Mouse (Mus musculus) liver, adult 2 months (tissue): ENCODE data around the gene Cpa1. TPM values are rescaled to one million over a fixed set of nuclear protein-coding genes. Genes with fewer than 3 reads are reported as not detected.
A peak's percentile ranks its signal among the peaks of the same experiment; 100 is the strongest.

Experiments
- DNase-seq: peaks from one replicate; pipeline ENCODE4 v3.0.0-alpha.2; 2011; ENCODE audit warnings: low read depth, low spot score; ENCODE audit errors: extremely low read depth
- H3K27ac ChIP-seq: fragments of 200-500 bp; replicated peaks from 2 replicates; pipeline ENCODE4 v1.5.1; 2012; ENCODE audit warnings: low read depth, mild to moderate bottlenecking, control low read depth, inconsistent platforms, low read length; ENCODE audit not compliant: insufficient read depth
- H3K27me3 ChIP-seq: fragments of 200-500 bp; 2 replicates; pipeline ENCODE4 v1.6.1; 2012; ENCODE audit warnings: mild to moderate bottlenecking, moderate library complexity, low read length, inconsistent platforms; ENCODE audit not compliant: control insufficient read depth, insufficient read depth
- H3K36me3 ChIP-seq: fragments of 200-500 bp; 2 replicates; pipeline ENCODE4 v1.6.1; 2012; ENCODE audit warnings: low read length, inconsistent platforms; ENCODE audit not compliant: control insufficient read depth, insufficient read depth
- H3K4me1 ChIP-seq: fragments of 200-500 bp; 2 replicates; pipeline ENCODE4 v1.6.1; 2011; ENCODE audit warnings: low read length; ENCODE audit not compliant: control insufficient read depth, insufficient read depth
- H3K4me3 ChIP-seq: fragments of 200-500 bp; 2 replicates; pipeline ENCODE4 v1.5.1; 2011; ENCODE audit warnings: low read depth, mild to moderate bottlenecking, control low read depth, low read length, moderate library complexity; ENCODE audit not compliant: insufficient read depth
- H3K79me2 ChIP-seq: fragments of 200-500 bp; 2 replicates; pipeline ENCODE4 v1.6.1; 2012; ENCODE audit warnings: inconsistent platforms, mild to moderate bottlenecking, low read length, moderate library complexity; ENCODE audit not compliant: control insufficient read depth, insufficient read depth
- H3K9ac ChIP-seq: fragments of 200-500 bp; 2 replicates; pipeline ENCODE4 v1.6.1; 2012; ENCODE audit warnings: low read depth, mild to moderate bottlenecking, control low read depth, inconsistent platforms, low read length
- CTCF ChIP-seq: fragments of 200-500 bp; IDR thresholded peaks from 2 replicates; pipeline ENCODE4 v1.5.1; 2011; ENCODE audit warnings: low read depth, low read length, control low read depth
- POLR2A ChIP-seq: fragments of 200-500 bp; IDR thresholded peaks from 2 replicates; pipeline ENCODE4 v1.6.1; 2011; ENCODE audit warnings: low read length, control low read depth; ENCODE audit not compliant: insufficient read depth; ENCODE audit errors: extremely low read depth
- WGBS: fragments of 180-500 bp; shearing (Covaris S2); methylation state at CpG from one replicate; pipeline ENCODE4 v1.1.7; 2018; 5-methylcytosine and 5-hydroxymethylcytosine counted together
- polyA plus RNA-seq: library from polyadenylated mRNA; depleted of rRNA; stranded (reverse); fragments of >200 nt; gene quantifications from 2 replicates; pipeline ENCODE4 v1.2.3, GENCODE M21; 2012; rRNA removed
- total RNA-seq: library from RNA; depleted of rRNA; stranded (reverse); fragments of >200 nt; gene quantifications from 2 replicates; pipeline ENCODE4 v1.2.3, GENCODE M21; 2014; rRNA removed

Gene Cpa1
- total RNA-seq (23.2 and 76.8 TPM in 2 replicates), polyA plus RNA-seq (0.26 and 0.58 TPM in 2 replicates)

DNA sequence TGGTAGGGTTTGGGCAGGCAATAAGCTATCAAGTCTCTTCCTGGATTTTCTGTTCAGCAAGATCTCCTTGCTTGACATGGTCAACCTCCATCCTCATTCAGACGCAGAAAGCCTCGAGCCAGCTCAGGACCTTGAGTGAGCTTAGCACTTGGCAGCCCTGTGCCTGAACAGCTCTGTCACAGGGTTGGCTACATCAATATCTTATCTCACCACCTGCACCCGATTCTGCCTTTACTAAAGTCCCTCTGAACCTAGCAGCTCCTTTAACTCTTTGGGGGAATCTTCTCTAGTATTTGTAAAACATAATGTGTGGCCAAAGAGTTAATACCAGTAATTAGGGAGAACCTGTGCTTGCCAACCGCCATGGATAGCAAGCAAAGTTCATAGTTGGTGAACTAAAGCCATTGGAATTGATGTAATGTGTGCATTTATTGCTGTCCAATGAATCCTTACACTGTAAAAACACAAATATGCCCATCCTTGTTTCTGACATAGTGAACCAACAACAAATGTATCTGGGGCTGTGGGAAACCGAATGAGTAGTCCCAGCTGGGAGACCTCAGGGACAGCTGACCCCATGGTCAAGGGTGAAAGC is at the start of gene Cpa1:
Gene Cpa1, plus strand, starts transcription at position 545 of the 595 bp plus-strand sequence.
- no peak for TF ChIP-seq POLR2A
- no peak for TF ChIP-seq CTCF
- Histone ChIP-seq H3K36me3 (no peaks in the 10 kb centered on the region), H3K4me3 (no peak within 1 kb of the TSS), H3K27ac (no peak within 1 kb of the TSS), H3K4me1 (no peaks in the 10 kb centered on the region), H3K9ac (no peak within 1 kb of the TSS), H3K79me2 (no peaks in the 10 kb centered on the region), H3K27me3 (no peaks in the 10 kb centered on the region)
- 56% methylated on average over 5 of the region's 5 CpGs for WGBS
- no peak for DNase-seq

DNA sequence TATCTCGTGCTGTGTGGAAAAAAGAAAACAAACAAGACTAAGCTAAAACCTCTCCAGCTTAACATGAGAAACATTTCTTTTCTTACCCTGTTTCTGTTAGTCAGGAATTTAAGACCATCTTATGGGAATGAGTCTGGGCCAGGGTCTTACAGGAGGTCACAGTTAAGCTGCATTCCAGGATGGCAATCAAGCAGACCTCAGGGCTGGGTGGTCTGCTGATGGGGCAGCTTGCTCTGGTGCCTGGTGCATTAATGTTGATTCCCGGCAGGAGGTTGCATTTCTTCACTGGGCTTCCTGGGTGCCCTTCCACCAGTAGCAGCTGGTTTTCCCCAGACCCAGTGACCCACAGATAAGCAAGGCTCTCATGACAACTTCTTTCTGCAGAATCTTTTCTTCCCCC is 49.2 kb upstream of the Cpa1 start:
- H3K79me2 ChIP-seq = no peaks in the 10 kb centered on the region
- no peak overlapping the region for H3K4me3 ChIP-seq
- H3K36me3 ChIP-seq = no peaks in the 10 kb centered on the region
- H3K4me1 ChIP-seq = no peaks in the 10 kb centered on the region
- H3K27ac ChIP-seq = 0 out of 2 replicates have a peak overlapping the region, but pooled peaks have one; percentile 28
- TF ChIP-seq CTCF = no peak
- H3K9ac ChIP-seq = no peak overlapping the region
- WGBS = 47% methylated on average over 2 of the region's 2 CpGs
- H3K27me3 ChIP-seq = no peaks in the 10 kb centered on the region
- no peak for DNase-seq

DNA sequence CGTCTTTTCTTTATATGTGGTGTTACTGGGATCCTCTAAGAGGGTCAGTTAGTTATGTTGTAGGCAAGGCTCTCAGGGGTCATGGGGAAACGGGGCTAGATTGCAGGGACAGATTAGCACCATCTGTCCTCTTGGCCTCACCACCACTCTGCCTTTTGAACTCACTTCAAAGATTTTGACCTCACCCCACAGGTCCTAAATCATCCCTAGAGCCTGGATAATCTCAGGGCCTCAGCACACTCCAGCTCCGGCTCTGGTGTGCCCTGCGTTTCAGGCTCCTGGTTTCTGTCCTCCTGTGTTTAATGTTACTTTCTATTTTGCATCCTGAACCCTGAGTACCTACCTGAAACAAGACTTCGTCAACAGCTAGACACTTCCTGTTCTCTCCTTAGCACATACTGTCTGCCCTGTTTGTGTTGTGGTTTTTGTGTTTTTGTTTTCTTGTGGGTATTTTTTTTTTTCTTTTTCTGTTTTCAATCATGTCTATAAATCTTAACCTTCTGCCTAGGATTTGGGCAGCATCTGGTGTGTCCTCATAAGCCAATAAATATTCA is 47.1 kb upstream of the Cpa1 start:
- Histone ChIP-seq H3K27ac (no peak overlapping the region), H3K79me2 (no peaks in the 10 kb centered on the region), H3K9ac (no peak overlapping the region), H3K4me3 (no peak overlapping the region), H3K4me1 (no peaks in the 10 kb centered on the region), H3K27me3 (no peaks in the 10 kb centered on the region), H3K36me3 (no peaks in the 10 kb centered on the region)
- no peak for DNase-seq
- no peak for TF ChIP-seq POLR2A
- TF ChIP-seq CTCF = no peak
- WGBS = 64% methylated on average over 5 of the region's 5 CpGs

DNA sequence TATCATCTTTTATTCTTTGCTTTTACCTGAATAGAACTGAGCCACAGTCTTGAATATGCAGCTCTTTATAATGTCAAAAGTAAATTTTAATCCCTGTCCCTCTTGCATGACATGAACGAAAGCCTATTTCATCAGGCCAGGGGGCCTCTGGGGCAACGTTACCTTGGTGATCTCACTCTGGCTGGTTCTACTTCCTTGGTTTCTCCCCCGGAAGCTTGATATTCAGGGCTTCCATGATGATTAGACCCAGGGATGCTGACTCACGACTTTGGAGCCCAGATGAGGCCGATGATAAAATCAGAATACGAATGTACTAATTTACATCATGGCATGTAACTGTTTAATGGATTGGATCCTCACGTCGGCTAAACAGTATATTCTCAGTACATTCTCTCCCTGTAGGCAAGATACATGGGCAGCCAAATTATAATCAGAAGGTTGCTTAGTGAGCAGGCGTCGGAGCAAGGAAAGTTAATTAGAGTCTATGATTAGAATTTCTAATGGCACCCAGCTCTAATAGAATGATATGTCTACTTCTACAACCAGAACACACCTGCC is 46.5 kb upstream of the Cpa1 start:
- H3K27me3 ChIP-seq = no peaks in the 10 kb centered on the region
- H3K4me1 ChIP-seq = no peaks in the 10 kb centered on the region
- no peaks in the 10 kb centered on the region for H3K36me3 ChIP-seq
- DNase-seq = no peak
- H3K9ac ChIP-seq = no peak overlapping the region
- H3K4me3 ChIP-seq = no peak overlapping the region
- whole genome bisulfite sequencing = 85% methylated on average over 10 of the region's 10 CpGs
- no peaks in the 10 kb centered on the region for H3K79me2 ChIP-seq
- H3K27ac ChIP-seq = no peak overlapping the region
- no peak for TF ChIP-seq POLR2A
- no peak for TF ChIP-seq CTCF

DNA sequence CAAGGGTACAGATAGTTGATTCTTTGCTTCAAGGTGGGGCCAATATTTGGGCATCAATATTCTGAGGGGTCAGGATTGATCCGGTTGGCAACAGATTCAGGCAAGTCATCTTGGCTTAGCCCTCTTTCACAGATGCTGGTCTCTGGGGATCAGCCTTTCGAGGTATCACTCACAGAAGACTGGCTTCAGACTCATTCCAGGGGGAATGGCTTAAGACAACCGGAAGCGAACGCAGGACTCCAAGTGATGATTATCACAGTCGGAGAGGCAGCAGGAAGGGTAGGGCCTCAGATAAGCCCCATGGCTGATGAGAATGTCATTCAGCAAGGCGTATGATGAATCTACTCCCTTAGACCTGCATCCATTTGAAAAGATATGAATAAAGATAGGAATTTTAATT is 44.7 kb upstream of the Cpa1 start:
- no peak for TF ChIP-seq POLR2A
- WGBS = 79% methylated on average over 7 of the region's 7 CpGs
- no peak overlapping the region for H3K27ac ChIP-seq

More for the DNA sequence above, 44.7 kb upstream of the Cpa1 start:
- no peak for DNase-seq
- H3K36me3 ChIP-seq = no peaks in the 10 kb centered on the region
- no peak overlapping the region for H3K9ac ChIP-seq
- no peaks in the 10 kb centered on the region for H3K79me2 ChIP-seq
- no peak overlapping the region for H3K4me3 ChIP-seq
- no peaks in the 10 kb centered on the region for H3K27me3 ChIP-seq
- no peaks in the 10 kb centered on the region for H3K4me1 ChIP-seq
